ENCODE assay signal across 8 mouse cellular contexts in the genomic region with DNA sequence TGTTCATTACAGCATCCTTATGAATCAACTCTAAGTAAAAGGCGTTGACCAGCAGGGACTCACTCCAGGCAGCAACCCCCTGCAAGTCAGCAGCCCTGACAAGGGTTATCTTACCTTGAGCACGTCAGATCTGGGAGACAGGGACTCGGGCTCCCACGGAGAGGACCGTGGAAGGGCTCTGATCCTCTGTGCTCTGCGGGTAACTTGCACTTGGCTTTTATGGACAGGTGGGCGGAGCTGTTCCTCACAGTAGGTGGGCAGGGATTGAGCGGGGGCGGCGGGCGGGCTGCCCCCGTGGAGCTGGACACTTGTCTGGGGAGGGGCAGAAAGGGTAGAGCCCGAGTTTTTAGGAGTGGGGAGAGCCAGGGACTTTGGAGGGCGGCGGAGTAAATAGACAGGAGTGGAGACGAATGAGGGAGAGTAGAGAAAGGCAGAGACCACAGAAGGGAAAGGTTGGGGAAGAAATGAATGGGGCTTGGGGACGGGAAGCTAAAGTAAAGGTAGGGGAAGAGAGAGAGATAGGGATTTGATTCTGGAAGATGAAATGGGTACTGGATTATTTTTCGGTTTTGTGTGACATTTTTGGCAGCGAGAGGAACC. TPM values are rescaled to one million over a fixed set of nuclear protein-coding genes. Genes with fewer than 3 reads are reported as not detected.
DNase-seq lines count a peak whose midpoint lies in the region; ATAC-seq and TF ChIP-seq lines count a peak whose summit lies in the region.

A gene (minus strand): TSS at position 212 of the 600 bp plus-strand sequence.

- no peak for TF ChIP-seq POLR2A in cerebellum, adult 2 months (IDR thresholded peaks at IDR 0.05; ENCODE audit: borderline replicate concordance, insufficient read depth, low read length)

- H3K27ac ChIP-seq in cerebellum, adult 2 months (ENCODE audit: insufficient read depth, low read length): no peak within 1 kb of the TSS
- no peak within 1 kb of the TSS for H3K27ac ChIP-seq in forebrain, embryonic 12.5 days
- no peak within 1 kb of the TSS for H3K27ac ChIP-seq in hindbrain, embryonic 14.5 days
- H3K27ac ChIP-seq in liver, embryonic 15.5 days (replicated peaks): no peak within 1 kb of the TSS

- ATAC-seq in forebrain, embryonic 12.5 days (ENCODE audit: low FRiP score): peak; percentile 43; the same call in 1 of the 2 replicates
- ATAC-seq in hindbrain, embryonic 14.5 days (ENCODE audit: low FRiP score): peak; percentile 56; the same call in 1 of the 2 replicates
- no peak for ATAC-seq in liver, embryonic 15.5 days (ENCODE audit: insufficient read depth)

- no peaks in the 10 kb centered on the region for H3K27me3 ChIP-seq in cerebellum, adult 2 months (ENCODE audit: control insufficient read depth, insufficient read depth, low read length)
- peaks cover 27% of the 10 kb centered on the region for H3K27me3 ChIP-seq in E14TG2a.4 (ENCODE audit: insufficient read depth, low read length)
- peaks cover 4% of the 10 kb centered on the region; the same call in 1 of the 2 replicates for H3K27me3 ChIP-seq in forebrain, embryonic 12.5 days
- H3K27me3 ChIP-seq in hindbrain, embryonic 14.5 days (ENCODE audit: control insufficient read depth, insufficient read depth, low read length): no peaks in the 10 kb centered on the region
- H3K27me3 ChIP-seq in liver, embryonic 15.5 days: peaks cover 11% of the 10 kb centered on the region; the same call in 1 of the 2 replicates

- H3K9ac ChIP-seq in forebrain, embryonic 12.5 days: peak within 1 kb of the TSS; percentile 44
- peak within 1 kb of the TSS; percentile 69 for H3K9ac ChIP-seq in hindbrain, embryonic 14.5 days
- H3K9ac ChIP-seq in liver, embryonic 15.5 days: no peak within 1 kb of the TSS

- H3K4me3 ChIP-seq in cerebellum, adult 2 months (replicated peaks; ENCODE audit: insufficient read depth, low read depth, low read length): peak within 1 kb of the TSS; percentile 75
- peak within 1 kb of the TSS; percentile 69 for H3K4me3 ChIP-seq in E14TG2a.4 (replicated peaks; ENCODE audit: low read length)
- peak within 1 kb of the TSS; percentile 40 for H3K4me3 ChIP-seq in forebrain, embryonic 12.5 days (replicated peaks)
- H3K4me3 ChIP-seq in hindbrain, embryonic 14.5 days (replicated peaks; ENCODE audit: low read length): peak within 1 kb of the TSS; percentile 46
- H3K4me3 ChIP-seq in liver, embryonic 15.5 days (replicated peaks): no peak within 1 kb of the TSS

- WGBS in cerebellum, adult 2 months: 2% methylated on average over 19 of the region's 19 CpGs
- 3% methylated on average over 19 of the region's 19 CpGs for whole genome bisulfite sequencing in forebrain, embryonic 12.5 days
- WGBS in hindbrain, embryonic 14.5 days: 2% methylated on average over 19 of the region's 19 CpGs
- WGBS in liver, embryonic 15.5 days (ENCODE audit: insufficient replicate concordance): 6% methylated on average over 19 of the region's 19 CpGs

- peak within 1 kb of the TSS; percentile 70 for H3K4me2 ChIP-seq in forebrain, embryonic 12.5 days
- peak within 1 kb of the TSS; percentile 79 for H3K4me2 ChIP-seq in hindbrain, embryonic 14.5 days (replicated peaks)
- peak within 1 kb of the TSS; percentile 38 for H3K4me2 ChIP-seq in liver, embryonic 15.5 days

- TF ChIP-seq CTCF in cerebellum, adult 2 months (IDR thresholded peaks at IDR 0.05; ENCODE audit: borderline replicate concordance, insufficient read depth, low read depth, low read length): no peak
- TF ChIP-seq CTCF in E14TG2a.4 (conservative IDR thresholded peaks at IDR 0.05; ENCODE audit: low read length): no peak

- no peaks in the 10 kb centered on the region for H3K36me3 ChIP-seq in E14TG2a.4 (ENCODE audit: insufficient read depth, low read length)
- H3K36me3 ChIP-seq in forebrain, embryonic 12.5 days (replicated peaks): no peaks in the 10 kb centered on the region
- H3K36me3 ChIP-seq in hindbrain, embryonic 14.5 days (replicated peaks; ENCODE audit: control insufficient read depth, insufficient read depth): no peaks in the 10 kb centered on the region
- no peaks in the 10 kb centered on the region for H3K36me3 ChIP-seq in liver, embryonic 15.5 days (replicated peaks)

- 0 out of 2 replicates have a peak, but pooled peaks cover 3% of the 10 kb centered on the region for H3K4me1 ChIP-seq in cerebellum, adult 2 months (ENCODE audit: control insufficient read depth, insufficient read depth, low read length)
- peaks cover 22% of the 10 kb centered on the region for H3K4me1 ChIP-seq in E14TG2a.4 (replicated peaks; ENCODE audit: low read depth, low read length)
- peaks cover 14% of the 10 kb centered on the region for H3K4me1 ChIP-seq in forebrain, embryonic 12.5 days
- H3K4me1 ChIP-seq in hindbrain, embryonic 14.5 days (replicated peaks; ENCODE audit: control insufficient read depth, insufficient read depth, low read length): peaks cover 12% of the 10 kb centered on the region; the same call in 1 of the 2 replicates
- no peaks in the 10 kb centered on the region for H3K4me1 ChIP-seq in liver, embryonic 15.5 days (replicated peaks)

- no peaks in the 10 kb centered on the region for H3K9me3 ChIP-seq in E14TG2a.4 (ENCODE audit: low read length)
- no peaks in the 10 kb centered on the region for H3K9me3 ChIP-seq in forebrain, embryonic 12.5 days
- no peaks in the 10 kb centered on the region for H3K9me3 ChIP-seq in hindbrain, embryonic 14.5 days (ENCODE audit: control insufficient read depth, low read length)
- no peaks in the 10 kb centered on the region for H3K9me3 ChIP-seq in liver, embryonic 15.5 days (replicated peaks)

- DNase-seq in cerebellum, adult 2 months: peak; percentile 19 to 29
- no peak for DNase-seq in cerebellum, adult 9-11 months
- DNase-seq in hindbrain, embryonic 14.5 days (ENCODE audit: low spot score): no peak
- peak; percentile 41 for DNase-seq in testis, postnatal 10 days (ENCODE audit: low spot score)
- DNase-seq in yolk sac, embryonic 10.5 days (ENCODE audit: low spot score): no peak

RNA-seq across cellular contexts. Expression of the gene that starts here (rescaled TPM):
- polyA plus RNA-seq in cerebellum, adult 2 months (2012; rRNA removed): 0.87 and 1.6 TPM in 2 replicates
- polyA plus RNA-seq in forebrain, embryonic 12.5 days (2016; fragmentation: Nextera tagmentation; extraction: Ambion mirVana): 7.0 and 9.3 TPM in 2 replicates
- polyA plus RNA-seq in hindbrain, embryonic 14.5 days (2014; fragmentation: Nextera tagmentation; extraction: Ambion mirVana): 6.0 and 6.2 TPM in 2 replicates
- polyA plus RNA-seq in liver, embryonic 15.5 days (2015; fragmentation: Nextera tagmentation; extraction: Ambion mirVana): 0.18 and 0.20 TPM in 2 replicates

Comparison
In these comparisons a context has a peak if more than half of its experiments do, and no peak if none do; other contexts are left out.
1. DNase-seq: peak in cerebellum, adult 2 months (2 of 2) and testis, postnatal 10 days (single experiment); none in cerebellum, adult 9-11 months (single experiment), hindbrain, embryonic 14.5 days (single experiment) and yolk sac, embryonic 10.5 days (single experiment).
2. Peak in every context shown above with its lines, with median percentiles within 50 percentile points of each other: H3K4me2 ChIP-seq.